Mouse (Mus musculus) liver, embryonic 16.5 days (tissue): ENCODE results near the gene Pla2g12a. TPM values are rescaled to one million over a fixed set of nuclear protein-coding genes. Genes with fewer than 3 reads are reported as not detected.

Experiments
- ATAC-seq: fragments of 200-750 bp; cut with Nextera tagmentation; 2 replicates; pipeline ENCODE4 v1.8.0; 2017; ENCODE audit warnings: low read depth, mild to moderate bottlenecking, moderate number of reproducible peaks, moderate library complexity
- H3K27ac ChIP-seq: fragments of 300-500 bp; sonication (generic); 2 replicates; pipeline ENCODE4 v1.5.1; 2014; ENCODE audit warnings: mild to moderate bottlenecking, low read length
- H3K27me3 ChIP-seq: fragments of 300-500 bp; sonication (generic); 2 replicates; pipeline ENCODE4 v1.6.1; 2014; ENCODE audit warnings: low read depth, low read length, mixed read lengths; ENCODE audit not compliant: control insufficient read depth, insufficient read depth
- H3K36me3 ChIP-seq: fragments of 300-500 bp; sonication (generic); 2 replicates; pipeline ENCODE4 v1.6.1; 2014; ENCODE audit warnings: mild to moderate bottlenecking; ENCODE audit not compliant: control insufficient read depth, insufficient read depth
- H3K4me1 ChIP-seq: fragments of 300-500 bp; sonication (generic); 2 replicates; pipeline ENCODE4 v1.6.1; 2014; ENCODE audit warnings: low read depth, low read length, mixed read lengths; ENCODE audit not compliant: control insufficient read depth
- H3K4me2 ChIP-seq: fragments of 300-500 bp; sonication (generic); 2 replicates; pipeline ENCODE4 v1.6.1; 2014; ENCODE audit warnings: low read depth, low read length, mixed read lengths
- H3K4me3 ChIP-seq: fragments of 300-500 bp; sonication (generic); 2 replicates; pipeline ENCODE4 v1.5.1; 2014; ENCODE audit warnings: low read depth, mild to moderate bottlenecking, low read length
- H3K9ac ChIP-seq: fragments of 300-500 bp; sonication (generic); 2 replicates; pipeline ENCODE4 v1.6.1; 2014; ENCODE audit warnings: low read depth, low read length
- H3K9me3 ChIP-seq: fragments of 300-500 bp; sonication (generic); replicated peaks from 2 replicates; pipeline ENCODE4 v1.6.1; 2016; ENCODE audit warnings: low read length; ENCODE audit not compliant: control insufficient read depth
- WGBS: fragments of 180-500 bp; shearing (Covaris S2); extraction: QIAGEN DNeasy Blood & Tissue Kit; methylation state at CpG from one replicate; pipeline ENCODE4 v1.1.7; 2014; ENCODE audit not compliant: insufficient replicate concordance; 5-methylcytosine and 5-hydroxymethylcytosine counted together
- polyA plus RNA-seq: library from polyadenylated mRNA; unstranded; fragments of >200 nt; fragmentation: Nextera tagmentation; extraction: Ambion mirVana; gene quantifications from 2 replicates; pipeline ENCODE4 v1.2.1, GENCODE M21; 2015

The Pla2g12a gene
- polyA plus RNA-seq, 1 experiment from 2014 or later, result 80.6 TPM

DNA sequence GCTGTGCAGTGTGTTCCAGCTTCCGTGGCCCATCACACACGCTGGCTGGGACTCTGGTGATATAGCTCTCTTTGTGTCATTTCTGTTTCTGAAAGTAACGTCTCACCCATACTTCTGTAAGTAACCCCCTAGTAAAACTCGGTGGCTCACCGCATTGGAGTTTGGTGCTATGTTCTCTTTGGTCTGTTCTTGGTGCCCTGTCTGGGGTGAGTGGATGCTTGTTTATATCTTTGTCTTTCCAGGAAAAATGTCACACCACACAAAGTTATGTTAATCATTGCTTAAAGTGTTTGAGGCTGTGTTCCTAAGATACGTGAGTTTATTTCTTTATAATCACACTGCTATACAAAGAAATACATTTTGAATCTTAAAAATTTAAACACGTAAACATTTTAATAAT lies 31.6 kb upstream of the Pla2g12a start:
- Histone ChIP-seq H3K9me3 (no peaks in the 10 kb centered on the region), H3K4me1 (peaks cover 2% of the 10 kb centered on the region), H3K36me3 (no peaks in the 10 kb centered on the region), H3K27ac (no peak overlapping the region), H3K4me3 (no peak overlapping the region), H3K9ac (no peak overlapping the region), H3K4me2 (no peak overlapping the region), H3K27me3 (no peaks in the 10 kb centered on the region)
- 65% methylated on average over 7 of the region's 7 CpGs for WGBS
- no peak for ATAC-seq

DNA sequence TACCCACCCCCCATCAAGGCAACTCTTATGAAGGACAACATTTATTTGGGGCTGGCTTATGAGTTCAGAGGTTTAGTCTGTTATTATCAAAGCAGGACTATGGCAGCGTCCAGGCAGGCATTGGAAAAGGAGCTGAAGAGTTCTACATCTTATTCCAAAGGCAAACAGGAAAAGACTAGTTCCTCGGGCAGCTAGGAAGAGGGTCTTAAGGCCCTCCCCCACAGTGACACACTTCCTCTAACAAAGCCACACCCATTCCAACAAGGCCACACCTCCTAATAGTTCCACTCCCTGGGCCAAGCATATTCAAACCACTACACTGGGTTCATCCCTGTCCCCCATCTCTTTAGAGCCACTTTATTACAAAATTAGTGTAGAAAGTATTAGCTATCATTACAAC lies 15.8 kb upstream of the Pla2g12a start:
- Histone ChIP-seq H3K9ac (no peak overlapping the region), H3K4me3 (no peak overlapping the region), H3K9me3 (no peaks in the 10 kb centered on the region; the same call in 1 of the 2 replicates), H3K36me3 (peaks cover 13% of the 10 kb centered on the region), H3K27ac (no peak overlapping the region), H3K4me1 (no peaks in the 10 kb centered on the region), H3K4me2 (no peak overlapping the region), H3K27me3 (no peaks in the 10 kb centered on the region)
- no peak for ATAC-seq
- WGBS, result 43% methylated on average over 2 of the region's 2 CpGs

DNA sequence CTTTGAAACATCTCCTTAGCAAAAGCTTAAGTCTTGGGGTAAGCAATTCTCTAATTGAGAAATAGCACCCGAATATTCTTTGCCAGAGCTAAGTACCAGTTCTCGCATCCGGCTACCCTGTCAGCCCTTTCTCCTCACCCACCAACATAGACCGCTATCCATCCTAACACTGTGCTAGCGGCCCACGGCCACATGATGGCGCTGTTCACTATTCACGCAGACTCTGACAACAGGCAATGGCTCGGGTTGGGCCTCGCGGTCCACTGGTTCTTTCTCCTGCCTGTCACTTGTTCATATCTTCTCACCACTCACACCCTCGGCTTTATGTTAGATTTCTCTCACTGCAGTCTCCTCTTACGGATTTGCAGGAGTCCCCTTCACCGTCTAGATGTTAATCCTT lies 14.7 kb upstream of the Pla2g12a start:
- no peak overlapping the region for H3K27ac ChIP-seq
- ATAC-seq, result no peak
- no peak overlapping the region for H3K4me3 ChIP-seq
- peaks cover 7% of the 10 kb centered on the region for H3K36me3 ChIP-seq
- 46% methylated on average over 14 of the region's 14 CpGs for WGBS
- no peak overlapping the region for H3K4me2 ChIP-seq
- H3K9ac ChIP-seq, result no peak overlapping the region
- H3K4me1 ChIP-seq, result no peaks in the 10 kb centered on the region
- H3K9me3 ChIP-seq, result no peaks in the 10 kb centered on the region
- no peaks in the 10 kb centered on the region for H3K27me3 ChIP-seq

DNA sequence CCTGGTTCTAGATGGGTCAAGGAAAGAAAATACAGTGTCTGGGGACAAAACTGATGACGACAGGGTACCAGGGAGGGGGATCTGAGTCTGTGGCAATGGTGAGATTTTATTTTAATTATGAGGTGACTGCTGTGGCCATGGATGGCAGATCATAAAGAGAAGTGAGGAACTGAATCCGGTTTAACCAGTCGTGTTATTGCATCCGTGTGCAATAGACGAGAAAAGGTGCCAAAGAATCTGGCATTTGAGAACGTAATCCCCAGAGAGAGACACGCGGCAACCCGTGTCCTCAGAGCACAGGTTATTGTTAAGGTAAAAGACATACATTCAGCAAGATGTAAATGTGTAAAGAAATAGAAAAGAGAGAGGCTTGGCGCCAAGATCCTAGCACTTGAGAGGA lies 1.1 kb upstream of the Pla2g12a start:
- Histone ChIP-seq H3K9me3 (no peaks in the 10 kb centered on the region), H3K9ac (no peak overlapping the region), H3K4me3 (no peak overlapping the region), H3K4me2 (no peak overlapping the region), H3K36me3 (no peaks in the 10 kb centered on the region), H3K27ac (no peak overlapping the region), H3K27me3 (no peaks in the 10 kb centered on the region), H3K4me1 (peaks cover 27% of the 10 kb centered on the region)
- ATAC-seq, result no peak
- 77% methylated on average over 10 of the region's 10 CpGs for WGBS

DNA sequence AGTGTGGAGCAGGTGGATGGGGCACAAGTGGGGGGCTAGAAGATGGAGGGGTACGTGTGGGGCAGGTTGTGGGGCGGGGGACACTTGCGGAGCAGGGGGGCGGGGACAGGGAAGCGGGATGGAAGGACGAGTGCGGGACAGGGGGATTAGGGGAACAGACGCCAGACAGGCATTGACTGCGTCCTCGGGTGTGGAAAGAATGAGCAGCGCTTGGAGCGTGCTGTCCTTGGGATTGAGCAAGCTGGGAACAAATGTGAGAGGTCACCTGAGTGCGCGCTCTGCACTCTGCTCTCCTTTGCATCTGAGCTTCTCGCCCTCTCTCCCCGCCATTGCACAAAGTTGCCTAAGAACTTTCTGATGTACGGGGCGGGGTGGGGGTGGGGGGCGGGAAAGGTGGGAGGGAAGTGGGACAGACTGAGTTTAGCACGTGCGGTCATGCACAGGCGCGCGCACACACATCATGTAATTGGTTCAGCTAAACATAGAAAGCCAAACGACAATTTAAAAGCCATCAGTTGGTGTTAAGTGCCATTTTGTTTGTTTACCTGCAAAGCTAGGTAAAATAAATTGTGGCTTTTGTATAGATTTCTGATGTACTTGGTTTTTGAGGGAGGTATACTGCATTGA lies 838 bp downstream of the Pla2g12a start:
- peak; percentile 72 for ATAC-seq
- H3K4me1 ChIP-seq, result peaks cover 37% of the 10 kb centered on the region
- H3K36me3 ChIP-seq, result no peaks in the 10 kb centered on the region
- peak overlapping the region; percentile 91 for H3K4me2 ChIP-seq
- H3K27me3 ChIP-seq, result no peaks in the 10 kb centered on the region
- WGBS, result under 1% methylated on average over 25 of the region's 25 CpGs
- H3K4me3 ChIP-seq, result peak overlapping the region; percentile 77
- H3K27ac ChIP-seq, result peak overlapping the region; percentile 84
- H3K9ac ChIP-seq, result peak overlapping the region; percentile 78
- H3K9me3 ChIP-seq, result no peaks in the 10 kb centered on the region

DNA sequence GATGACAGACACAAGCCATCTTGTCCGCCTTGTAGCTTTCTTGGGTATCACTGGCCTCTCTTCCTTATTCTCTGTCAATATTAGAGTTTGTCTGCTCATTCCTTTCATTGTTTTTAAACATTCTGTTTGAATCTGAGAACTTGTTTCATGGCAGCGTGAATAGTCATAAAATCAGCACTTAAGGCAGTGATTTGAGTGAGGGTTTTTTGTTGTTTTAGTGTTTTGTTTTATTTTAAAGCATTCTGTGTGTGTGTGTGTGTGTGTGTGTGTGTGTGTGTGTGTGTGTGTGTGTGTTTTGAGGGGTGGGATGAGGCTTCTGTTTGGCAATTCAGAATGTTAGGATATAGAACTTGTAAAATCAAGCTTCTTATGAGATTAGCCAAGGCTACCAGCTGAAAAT lies 1.5 kb downstream of the Pla2g12a start:
- no peaks in the 10 kb centered on the region for H3K9me3 ChIP-seq
- H3K4me3 ChIP-seq, result peak overlapping the region; percentile 77
- H3K27me3 ChIP-seq, result no peaks in the 10 kb centered on the region
- H3K4me2 ChIP-seq, result peak overlapping the region; percentile 91
- 58% methylated on average over 2 of the region's 2 CpGs for WGBS
- H3K9ac ChIP-seq, result peak overlapping the region; percentile 78; the same call in 1 of the 2 replicates
- peaks cover 41% of the 10 kb centered on the region for H3K4me1 ChIP-seq
- ATAC-seq, result no peak
- no peaks in the 10 kb centered on the region for H3K36me3 ChIP-seq
- peak overlapping the region; percentile 56 for H3K27ac ChIP-seq

DNA sequence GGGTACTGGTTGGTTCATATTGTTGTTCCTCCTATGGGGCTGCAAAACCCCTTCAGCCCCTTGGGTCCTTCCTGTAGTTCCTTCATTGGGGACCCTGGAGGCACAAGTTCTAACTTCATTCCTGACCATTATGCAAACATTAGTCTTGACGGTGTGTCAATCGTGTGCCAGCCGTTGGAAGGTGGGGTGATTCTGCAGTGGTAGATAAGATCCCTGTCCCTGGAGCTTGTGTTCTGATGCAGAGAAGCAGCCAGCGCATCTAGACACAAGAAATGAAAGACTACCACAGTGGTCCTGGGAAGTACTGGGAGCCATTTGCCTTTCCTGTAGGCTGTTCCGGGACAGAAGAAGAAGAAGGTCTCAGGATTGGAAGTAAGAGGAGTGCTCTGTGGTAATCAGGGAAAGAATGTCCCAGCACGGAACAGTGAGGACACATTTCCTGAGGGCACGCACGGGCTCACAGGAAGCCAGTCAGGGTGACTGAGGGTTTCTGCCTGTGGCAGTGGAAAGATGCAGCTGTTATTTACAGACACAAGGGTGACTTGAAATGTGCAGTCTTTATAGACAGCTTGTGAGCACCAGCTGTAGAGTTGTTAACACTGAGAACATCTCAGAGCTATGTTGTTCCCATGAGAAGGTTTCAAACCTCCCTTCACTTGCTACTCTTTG lies 2.7 kb downstream of the Pla2g12a start:
- Histone ChIP-seq H3K9me3 (no peaks in the 10 kb centered on the region), H3K4me1 (peaks cover 53% of the 10 kb centered on the region), H3K36me3 (no peaks in the 10 kb centered on the region), H3K9ac (peak overlapping the region; percentile 53), H3K4me3 (peak overlapping the region; percentile 52), H3K27ac (peak overlapping the region; percentile 65), H3K27me3 (no peaks in the 10 kb centered on the region), H3K4me2 (peak overlapping the region; percentile 58)
- peak; percentile 56 for ATAC-seq
- 10% methylated on average over 8 of the region's 8 CpGs for whole genome bisulfite sequencing

DNA sequence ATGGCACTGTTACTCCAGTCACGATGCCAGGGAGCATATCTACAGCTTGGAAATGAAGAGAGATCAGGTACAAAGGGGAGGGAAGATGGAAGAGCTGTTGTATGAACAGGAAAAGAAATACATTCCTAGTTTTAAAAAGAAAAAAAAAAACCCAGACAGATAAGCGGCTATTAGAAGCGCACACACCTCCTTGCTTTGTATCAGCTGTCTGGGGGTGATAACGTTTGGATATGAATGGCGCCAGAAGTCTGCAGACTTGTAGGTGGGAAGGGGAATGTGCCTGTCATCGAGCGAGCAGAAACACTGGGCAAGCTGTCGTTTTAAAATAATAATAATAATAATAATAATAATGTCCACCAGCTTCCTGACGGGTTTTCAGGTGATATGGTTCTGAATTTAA lies 7.2 kb downstream of the Pla2g12a start:
- H3K4me1 ChIP-seq, result peaks cover 54% of the 10 kb centered on the region

DNA sequence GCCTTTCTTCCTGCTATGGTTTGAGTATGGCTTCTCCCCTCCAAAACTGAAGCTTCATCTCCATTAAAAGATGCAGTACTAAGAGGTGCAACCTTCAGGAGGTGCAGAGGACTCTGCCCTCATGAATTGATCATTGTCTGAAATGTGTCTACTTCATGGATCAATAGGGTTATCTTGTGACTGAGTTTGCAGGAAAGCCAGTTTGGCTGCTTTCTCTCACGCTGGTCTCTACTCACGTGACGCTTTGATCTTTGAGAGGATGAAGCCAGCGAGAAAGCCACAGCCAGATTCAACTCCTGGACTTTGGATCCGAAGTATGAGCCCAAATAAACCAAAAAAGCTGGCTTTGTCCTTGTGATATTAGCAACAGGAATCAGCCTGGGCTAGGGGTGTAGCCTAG lies 8.0 kb downstream of the Pla2g12a start:
- 72% methylated on average over 5 of the region's 5 CpGs for WGBS
- peak; percentile 48 for ATAC-seq
- Histone ChIP-seq H3K4me3 (no peak overlapping the region), H3K27me3 (no peaks in the 10 kb centered on the region), H3K4me2 (peak overlapping the region; percentile 44), H3K9me3 (no peaks in the 10 kb centered on the region), H3K27ac (peak overlapping the region; percentile 76), H3K9ac (no peak overlapping the region), H3K4me1 (peaks cover 47% of the 10 kb centered on the region), H3K36me3 (peaks cover 13% of the 10 kb centered on the region)

More for the DNA sequence above, 7.2 kb downstream of the Pla2g12a start:
- Histone ChIP-seq H3K36me3 (peaks cover 7% of the 10 kb centered on the region), H3K27ac (peak overlapping the region; percentile 76), H3K9ac (no peak overlapping the region), H3K27me3 (no peaks in the 10 kb centered on the region), H3K4me2 (peak overlapping the region; percentile 44), H3K9me3 (no peaks in the 10 kb centered on the region), H3K4me3 (peak overlapping the region; percentile 23; the same call in 1 of the 2 replicates)
- WGBS, result 28% methylated on average over 9 of the region's 9 CpGs
- peak; percentile 52 for ATAC-seq
